Mouse (Mus musculus) heart, postnatal 14 days (tissue): ENCODE data around the gene Gli2. TPM values are rescaled to one million over a fixed set of nuclear protein-coding genes. Genes with fewer than 3 reads are reported as not detected.

Experiments
- DNase-seq, 2 experiments: peaks; one replicate each; pipeline ENCODE4 v3.0.0; 2021 to 2022
- intact Hi-C: fragments of 180-260 bp; cut with DNase I; formaldehyde crosslinking; loops from one replicate; pipeline ENCODE4 v1.15.1; 2025
- total RNA-seq, 2 experiments: library from RNA; stranded (reverse); gene quantifications; 2 replicates each; pipeline ENCODE4 v1.2.3; 2021

Gene Gli2
- total RNA-seq, 2 experiments from 2014 or later, result 1.7 to 2.1 TPM

DNA sequence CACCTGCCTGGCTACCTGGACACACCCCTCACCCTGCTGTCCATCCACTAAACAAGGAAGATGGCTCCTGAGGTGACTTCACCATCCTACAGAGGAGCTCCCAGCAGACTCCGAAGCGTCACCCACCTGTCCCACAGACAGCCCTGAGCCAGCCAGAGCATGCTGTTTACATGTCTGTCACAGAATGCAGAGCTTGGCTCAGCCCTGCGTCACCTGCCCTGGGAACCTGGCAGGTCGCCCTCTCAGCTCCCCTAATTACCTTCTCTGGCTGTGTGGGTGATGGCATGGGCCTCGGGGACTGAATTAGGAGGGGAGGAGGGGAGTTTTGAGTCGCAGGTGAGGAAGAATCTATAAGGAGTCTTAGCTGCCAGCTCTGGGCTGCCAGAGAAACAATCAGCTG is 38.3 kb downstream of the Gli2 start:
- intact Hi-C loops, result no loop called here
- no peak for DNase-seq

DNA sequence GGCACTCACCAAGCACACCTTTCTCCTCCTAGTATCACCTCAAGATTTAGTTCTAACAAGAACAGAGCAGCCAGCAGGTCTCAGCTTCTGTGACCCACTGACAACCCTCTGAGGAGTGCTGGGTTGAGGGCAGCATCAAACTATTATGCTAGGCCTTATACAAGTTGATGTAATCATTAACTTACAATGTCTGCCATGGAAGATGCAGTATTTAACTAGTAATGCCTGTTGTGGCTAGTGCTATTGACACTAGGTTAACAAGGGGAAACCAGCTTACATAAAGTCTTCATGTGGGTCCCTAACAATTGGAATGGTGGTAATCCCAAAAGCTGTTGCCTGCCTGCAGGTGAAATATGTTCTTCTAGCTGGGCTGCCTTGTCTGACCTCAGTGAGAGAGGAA is 44.5 kb downstream of the Gli2 start:
- intact Hi-C loops, result no loop called here
- no peak for DNase-seq

DNA sequence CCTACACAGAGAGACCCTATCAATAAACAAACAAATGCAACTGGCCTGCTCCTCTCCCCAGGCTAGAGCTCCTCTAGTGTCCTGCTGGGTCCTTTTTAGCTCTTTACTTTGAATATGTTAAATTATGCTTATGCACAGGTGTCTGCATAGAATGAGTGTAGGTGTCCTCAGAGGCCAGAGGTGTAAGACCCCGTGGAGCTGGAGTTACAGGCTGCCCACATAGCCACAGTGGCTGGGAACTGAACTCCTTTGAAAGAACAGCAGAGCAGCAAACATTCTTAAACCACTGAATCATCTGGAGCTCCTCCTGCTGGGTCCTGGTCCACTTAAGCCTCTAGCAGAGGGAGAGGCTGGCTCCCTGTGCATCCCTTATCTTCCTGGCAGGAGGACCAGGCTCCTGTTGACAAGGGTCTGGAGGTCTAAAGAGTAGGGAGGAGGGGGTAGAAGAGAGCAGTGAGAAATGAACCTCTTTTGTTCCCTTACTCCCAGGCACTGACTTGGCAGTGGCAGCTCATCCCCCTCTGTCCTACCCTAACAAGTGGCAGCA is 49.5 kb downstream of the Gli2 start:
- intact Hi-C loops, result no loop called here
- DNase-seq, result no peak

- no peak for DNase-seq
- intact Hi-C loops, result no loop called here
Observed at GRCm38 (mm10) chr1:119001454-119002034, 51.9 kb downstream of the Gli2 start.

GRCm38 (mm10) chr1:118994482-118995105 is 58.8 kb downstream of the Gli2 start:
- no peak for DNase-seq
- intact Hi-C loops, result no loop called here

GRCm38 (mm10) chr1:118993775-118994174 is 59.6 kb downstream of the Gli2 start:
- DNase-seq, result no peak
- intact Hi-C loops, result no loop called here

GRCm38 (mm10) chr1:118988331-118988730 is 65.1 kb downstream of the Gli2 start:
- intact Hi-C loops, result no loop called here
- peak; percentile 25 to 29 for DNase-seq

GRCm38 (mm10) chr1:118987538-118987937 is 65.9 kb downstream of the Gli2 start:
- intact Hi-C loops, result no loop called here
- DNase-seq, result no peak

DNA sequence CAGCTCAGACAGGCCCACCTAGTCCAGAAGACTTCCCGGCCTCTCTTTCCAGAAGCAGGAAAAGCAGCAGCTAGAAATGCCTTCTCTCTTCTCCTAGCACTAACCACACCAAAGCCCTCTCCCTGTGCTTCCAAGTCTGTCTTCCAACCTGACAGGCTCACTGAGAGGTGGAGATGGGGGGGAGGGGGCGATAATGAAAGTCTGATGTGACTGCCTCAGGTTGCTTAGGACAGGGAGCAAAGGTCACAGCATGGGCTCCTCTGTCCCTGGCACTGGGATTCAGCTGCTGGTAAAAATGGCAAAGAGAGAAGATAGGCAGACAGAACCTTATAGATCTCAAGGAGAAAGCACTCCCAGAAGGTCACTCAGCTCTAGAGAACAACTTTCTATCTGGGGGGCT is 70.0 kb downstream of the Gli2 start:
- intact Hi-C loops, result no loop called here
- DNase-seq, result no peak

DNA sequence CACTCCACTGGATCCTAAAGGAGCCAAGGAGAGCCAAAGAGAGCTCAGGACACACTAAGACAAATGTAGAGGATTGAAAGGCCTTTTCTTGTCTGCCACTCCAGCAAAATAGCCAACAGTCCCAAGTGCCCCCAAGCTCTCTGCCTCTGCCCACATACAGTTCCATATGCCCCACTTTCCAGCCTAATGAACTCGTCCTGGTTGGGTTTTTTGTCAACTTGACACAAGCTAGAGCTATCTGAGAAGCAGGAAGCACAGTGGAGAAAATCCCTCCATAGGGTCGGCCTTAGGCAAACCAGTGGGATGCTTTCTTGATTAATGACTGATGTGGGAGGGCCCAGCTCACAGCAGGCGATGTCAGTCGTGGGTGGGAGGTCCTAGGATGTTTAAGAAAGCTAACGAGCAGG is 70.6 kb downstream of the Gli2 start:
- DNase-seq, result no peak
- intact Hi-C loops, result no loop called here

DNA sequence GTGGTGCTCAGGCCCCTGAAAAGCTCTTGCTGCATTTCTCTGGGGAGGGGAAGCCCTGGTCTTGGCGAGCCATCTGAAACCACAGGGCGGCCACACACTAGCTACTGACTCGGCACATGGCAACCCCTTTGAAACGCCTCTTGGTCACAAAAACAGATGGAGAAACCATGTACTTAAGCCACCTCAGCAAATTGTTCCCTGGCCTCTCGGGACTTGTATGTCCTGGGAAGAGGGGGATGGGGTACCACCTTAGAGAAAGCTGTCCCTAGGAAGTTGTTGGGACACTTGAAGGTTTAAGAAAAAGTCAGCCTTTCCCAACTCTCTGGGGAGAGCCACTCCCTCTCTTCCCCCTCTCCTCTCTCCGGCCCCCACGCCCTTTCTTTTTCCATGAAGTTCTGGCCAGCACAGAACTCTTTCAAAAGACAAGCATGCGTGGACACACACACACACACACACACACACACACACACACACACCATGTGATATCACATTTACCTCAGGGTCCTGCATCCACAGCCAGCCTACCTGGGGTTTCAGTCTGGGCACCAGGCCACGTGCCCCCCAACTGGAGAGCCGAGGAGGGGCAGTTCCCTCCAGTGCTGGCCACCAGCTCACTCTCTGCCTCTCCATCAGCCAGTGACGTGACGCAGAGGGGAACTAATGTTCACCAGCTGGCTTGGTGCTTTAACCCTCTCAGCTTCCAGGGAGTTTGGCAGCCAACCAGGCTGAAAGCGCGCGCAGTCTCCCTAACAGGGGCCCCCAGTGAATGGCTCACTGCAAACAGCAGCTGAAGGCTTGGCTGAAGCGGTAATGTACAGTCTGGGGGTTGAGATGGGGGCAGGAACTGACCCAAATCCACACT is 71.2 kb downstream of the Gli2 start:
- intact Hi-C loops, result no loop called here
- peak; percentile 71 to 78 for DNase-seq

- intact Hi-C loops, result no loop called here
- DNase-seq, result peak in 1 of 2 experiments; percentile 33
Observed at GRCm38 (mm10) chr1:118980636-118981035, 72.8 kb downstream of the Gli2 start.

- intact Hi-C loops, result loop anchor here (5.0 kb wide), 1 partner anchor 76 kb away; the partner anchor contains the start of gene Gli2
- peak; percentile 84 to 87 for DNase-seq
Observed at GRCm38 (mm10) chr1:118976596-118976995, 76.8 kb downstream of the Gli2 start.

DNA sequence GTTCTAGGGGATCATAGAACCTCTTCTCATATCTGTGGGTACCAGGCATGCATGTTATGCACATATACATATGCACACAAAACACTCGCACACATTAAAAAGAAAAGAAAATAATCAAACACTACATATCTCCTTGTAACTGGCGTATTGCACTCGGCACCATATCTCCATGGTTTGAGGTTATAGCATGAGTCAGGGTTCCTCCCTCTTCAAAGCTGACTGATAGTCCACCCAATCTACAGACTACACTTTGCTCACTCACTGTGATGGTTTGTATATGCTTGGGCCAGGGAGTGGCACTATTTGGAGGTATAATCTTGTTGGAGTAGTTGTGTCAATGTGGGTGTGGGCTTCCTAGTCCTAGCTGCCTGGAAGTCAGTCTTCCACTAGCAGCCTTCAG is 78.0 kb downstream of the Gli2 start:
- DNase-seq, result no peak
- intact Hi-C loops, result loop anchor here (5.0 kb wide), 1 partner anchor 77 kb away; the partner anchor contains the start of gene Gli2

- intact Hi-C loops, result no loop called here
- DNase-seq, result no peak
Observed at GRCm38 (mm10) chr1:118970068-118970467, 83.4 kb downstream of the Gli2 start.

GRCm38 (mm10) chr1:118969409-118969808 is 84.0 kb downstream of the Gli2 start:
- intact Hi-C loops, result no loop called here
- no peak for DNase-seq

- intact Hi-C loops, result no loop called here
- no peak for DNase-seq
Observed at GRCm38 (mm10) chr1:118968661-118969179, 84.7 kb downstream of the Gli2 start.

GRCm38 (mm10) chr1:118967976-118968375 is 85.4 kb downstream of the Gli2 start:
- intact Hi-C loops, result no loop called here
- no peak for DNase-seq

DNA sequence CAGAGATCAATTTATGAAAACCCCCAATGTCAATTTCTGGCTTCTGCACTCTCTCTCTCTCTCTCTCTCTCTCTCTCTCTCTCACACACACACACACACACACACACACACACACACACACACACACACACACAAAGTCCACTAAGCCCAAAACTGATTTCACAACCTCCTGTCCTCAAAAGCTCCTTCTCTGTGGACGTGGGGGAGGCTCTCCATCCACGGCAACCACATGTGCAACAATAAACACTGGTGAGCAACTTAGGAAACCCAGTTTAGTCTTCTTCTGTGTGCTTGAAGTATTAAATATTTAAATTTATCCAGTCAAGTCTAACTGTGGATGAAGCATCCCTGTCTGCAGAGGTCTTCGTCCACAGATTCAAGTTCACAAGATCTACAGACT is 86.1 kb downstream of the Gli2 start:
- intact Hi-C loops, result no loop called here
- DNase-seq, result no peak

- no peak for DNase-seq
- intact Hi-C loops, result no loop called here
Observed at GRCm38 (mm10) chr1:118958644-118959043, 94.8 kb downstream of the Gli2 start.

DNA sequence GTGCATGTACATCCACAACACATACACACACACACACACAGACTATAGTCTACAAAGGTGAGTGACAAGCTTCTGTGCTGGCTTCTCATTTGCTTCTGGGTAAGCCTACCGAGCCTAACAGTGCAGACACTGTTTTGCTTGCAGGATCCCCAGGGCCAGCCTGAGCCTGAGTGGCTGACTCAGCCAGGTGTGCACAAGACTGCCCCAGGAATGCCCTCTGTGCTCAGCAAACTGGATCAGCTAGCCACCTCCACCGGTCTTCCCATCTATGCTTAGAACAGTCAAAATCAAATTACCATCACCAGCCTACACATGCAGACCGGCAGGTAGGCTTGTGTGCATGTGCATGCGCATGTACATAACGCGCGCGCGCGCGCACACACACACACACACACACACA is 97.6 kb downstream of the Gli2 start:
- no peak for DNase-seq

More for the DNA sequence above, 97.6 kb downstream of the Gli2 start:
- intact Hi-C loops, result no loop called here
